Mouse (Mus musculus): Measurements from ENCODE around the gene Kalrn.

- no peak for TF ChIP-seq CTCF (IDR thresholded peaks at IDR 0.05; ENCODE audit: low read depth)
- no peak for TF ChIP-seq EP300 (IDR thresholded peaks at IDR 0.05; ENCODE audit: low read depth)
Measured at GRCm38 (mm10) chr16:33931682-33932081, 641.6 kb downstream of the Kalrn start.

All from heart, postnatal 0 days (tissue).